Mouse (Mus musculus): Measurements from ENCODE around the gene Akt2.

The Akt2 gene

DNA sequence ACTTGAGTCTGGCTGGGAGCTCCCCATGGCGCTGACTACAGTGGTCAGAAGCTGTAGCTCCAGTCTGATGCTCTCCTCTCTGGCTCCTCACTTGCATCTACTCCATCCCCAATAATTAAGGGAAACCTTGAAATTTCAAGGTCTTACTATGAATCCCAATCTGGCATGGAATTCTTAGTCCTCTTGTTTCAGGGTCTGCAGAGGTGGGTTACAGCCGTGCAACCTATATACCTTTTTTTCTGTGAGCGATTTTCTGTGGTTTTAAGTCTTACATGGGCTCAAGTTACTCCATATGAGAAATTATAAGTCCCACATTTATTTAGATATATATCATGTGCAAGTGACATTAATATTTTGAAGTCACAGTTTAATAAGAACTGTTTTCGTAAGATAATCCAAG, 1.3 kb upstream of the Akt2 start:
- no peak for DNase-seq

DNA sequence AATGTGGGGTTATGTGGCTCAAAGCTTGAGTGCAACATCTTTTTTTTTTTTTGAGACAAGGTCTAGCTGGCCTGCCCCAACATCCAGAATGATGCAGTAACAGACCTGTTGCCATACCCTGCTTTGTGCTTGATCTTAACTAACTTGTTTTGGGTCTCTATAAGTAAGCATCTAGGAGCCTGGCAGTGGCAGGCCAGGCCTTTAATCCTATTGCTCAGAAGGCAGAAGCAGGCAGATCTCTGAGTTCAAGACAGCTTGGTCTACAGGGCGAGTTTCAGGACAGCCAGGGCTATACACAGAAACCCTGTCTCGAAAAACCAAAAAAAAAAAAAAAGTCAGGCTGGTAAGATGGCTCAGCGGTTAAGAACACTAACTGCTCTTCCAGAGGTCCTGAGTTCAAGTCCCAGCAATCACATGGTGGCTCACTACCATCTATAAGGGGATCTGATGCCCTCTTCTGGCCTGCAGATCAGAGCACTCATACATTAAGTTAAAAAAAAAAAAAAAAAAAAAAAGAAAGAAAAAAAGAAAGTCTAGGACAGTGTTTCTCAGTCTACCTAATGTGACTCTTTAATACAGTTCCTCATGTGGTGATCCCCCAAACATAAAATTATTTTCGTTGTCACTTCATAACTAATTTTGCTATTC, 662 bp upstream of the Akt2 start:
- DNase-seq = no peak

DNA sequence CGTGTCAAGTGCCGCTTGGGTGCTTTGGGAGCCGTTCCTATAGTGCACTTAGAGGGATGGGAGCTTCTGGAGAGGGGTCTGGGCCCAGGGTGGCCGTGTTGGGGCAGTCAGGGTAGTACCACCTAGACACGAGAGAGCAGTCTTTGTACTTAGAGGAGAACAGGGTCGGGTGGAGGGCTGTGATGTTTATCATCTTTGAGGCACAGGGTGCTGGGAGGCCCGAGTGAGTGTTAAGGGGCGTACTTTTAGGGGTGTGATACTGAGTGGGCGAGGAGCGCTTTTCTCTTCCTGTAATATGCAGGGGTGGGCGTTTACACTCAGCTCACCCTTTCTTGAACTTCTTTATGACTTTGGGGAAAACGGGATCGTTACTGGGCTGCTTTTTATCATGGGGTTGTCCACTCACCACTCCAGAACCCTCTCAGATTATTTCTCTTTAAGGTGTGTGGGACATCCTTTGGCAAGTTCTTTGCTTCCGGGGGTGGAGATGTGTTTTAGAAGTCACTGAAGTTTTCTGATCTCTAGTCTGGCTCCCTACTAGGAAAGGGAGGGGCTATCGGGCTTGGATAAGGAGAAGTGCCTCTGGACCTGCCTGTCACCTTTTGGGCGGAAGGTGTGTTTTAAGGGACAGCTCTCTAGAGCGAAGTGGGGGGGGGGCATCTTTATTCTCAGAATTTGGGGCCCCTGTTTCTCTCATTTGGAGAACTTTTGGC, 1.0 kb downstream of the Akt2 start:
- DNase-seq = peak; percentile 54

DNA sequence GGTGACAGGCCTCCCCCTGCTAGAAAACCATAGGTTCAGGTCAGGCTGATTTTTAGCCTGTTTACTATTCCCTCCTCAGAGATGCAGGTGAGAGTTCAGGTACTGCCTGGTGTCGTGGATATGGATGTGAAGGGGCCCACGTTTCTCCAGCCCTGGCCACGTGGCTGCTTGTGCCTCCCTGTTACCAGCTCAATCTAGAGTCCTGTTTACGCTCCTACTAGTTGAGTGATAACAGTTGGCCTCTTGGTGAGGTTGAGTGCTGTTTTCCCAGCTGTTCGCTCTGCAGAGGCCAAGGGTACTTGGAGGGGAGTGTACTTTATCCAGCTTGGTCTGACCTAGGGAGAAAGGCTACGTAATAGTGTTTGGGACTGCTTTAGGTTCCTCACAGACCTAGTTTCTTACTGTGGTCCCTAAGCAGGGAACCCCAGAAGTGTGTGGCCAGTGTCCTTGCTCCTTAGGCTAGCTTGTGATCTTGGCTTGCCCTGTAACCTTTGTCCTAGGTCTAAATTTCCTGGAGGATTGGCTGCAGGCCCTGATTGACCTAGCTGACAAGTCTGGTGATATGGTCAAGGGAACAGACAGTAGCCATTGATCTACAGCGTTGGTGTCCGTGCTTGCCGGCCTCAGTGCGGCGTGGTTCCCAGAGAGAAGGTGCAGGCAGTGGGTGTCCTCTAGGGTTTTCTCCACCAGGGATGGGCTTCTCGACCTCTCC, 1.7 kb downstream of the Akt2 start:
- DNase-seq = peak; percentile 52

DNA sequence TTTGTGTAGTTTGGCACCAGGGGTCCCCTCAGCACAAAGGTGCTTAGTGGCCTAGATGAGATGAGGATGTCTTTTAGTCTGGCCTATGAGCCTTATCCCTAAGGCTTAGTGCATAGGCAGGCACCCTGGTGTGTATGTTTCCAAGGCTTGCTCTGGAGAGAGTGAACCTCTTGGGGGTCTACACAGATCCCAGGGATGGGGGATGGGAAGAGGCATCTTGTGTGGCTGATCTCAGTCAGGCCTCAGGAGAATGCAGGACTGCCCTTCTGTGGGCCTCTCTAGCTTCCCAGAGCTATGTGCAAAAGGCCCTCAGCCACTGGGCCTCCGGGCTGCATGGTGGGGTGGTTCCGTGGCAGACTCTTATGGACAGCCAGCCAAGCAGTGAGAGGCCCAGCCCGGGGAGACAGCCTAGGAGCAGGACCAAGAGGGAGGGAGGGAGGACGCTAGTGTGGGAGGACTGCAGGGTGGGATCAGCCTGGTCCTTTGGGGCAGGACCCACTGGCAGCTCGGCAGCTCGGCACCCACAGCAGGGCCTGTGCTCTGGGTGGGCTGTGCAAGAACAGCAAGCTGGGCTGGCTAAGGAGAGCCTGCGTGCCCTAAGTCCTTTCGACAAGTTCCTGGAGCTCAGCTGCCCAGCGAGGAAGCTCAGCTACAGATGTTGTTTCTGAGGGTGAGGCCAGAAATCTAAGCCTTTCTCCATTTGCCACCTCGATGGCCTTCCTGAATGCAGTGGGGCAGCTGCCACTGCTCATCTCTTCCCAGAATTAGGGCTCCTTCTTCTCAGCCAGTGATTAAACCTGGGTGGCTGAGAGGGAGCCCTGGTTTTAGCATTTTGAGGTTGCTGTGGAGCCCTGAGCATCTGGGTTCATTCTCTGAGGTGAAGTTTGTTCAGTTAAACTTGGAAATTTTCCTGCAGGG, 5.5 kb downstream of the Akt2 start:
- peak; percentile 61 for DNase-seq

DNA sequence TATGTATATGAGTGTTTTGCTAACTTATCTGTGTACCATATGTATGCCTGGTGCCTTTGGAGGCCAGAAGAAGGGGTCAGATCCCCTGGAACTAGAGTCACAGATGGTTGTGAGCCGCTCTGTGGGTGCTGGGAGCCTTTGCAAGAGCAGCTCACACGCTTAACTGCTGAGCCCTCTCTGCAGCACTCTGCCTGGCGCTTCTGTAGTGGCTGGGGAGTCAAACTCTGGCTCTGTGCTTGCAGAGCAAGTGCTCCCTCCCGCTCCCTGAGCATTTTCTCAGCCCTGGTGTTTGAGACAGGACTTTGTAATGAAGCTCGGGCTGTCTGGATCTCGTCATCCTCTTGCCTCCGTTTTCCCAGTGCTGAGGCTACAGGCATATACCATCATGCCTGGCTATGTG, 6.7 kb downstream of the Akt2 start:
- no peak for DNase-seq

DNA sequence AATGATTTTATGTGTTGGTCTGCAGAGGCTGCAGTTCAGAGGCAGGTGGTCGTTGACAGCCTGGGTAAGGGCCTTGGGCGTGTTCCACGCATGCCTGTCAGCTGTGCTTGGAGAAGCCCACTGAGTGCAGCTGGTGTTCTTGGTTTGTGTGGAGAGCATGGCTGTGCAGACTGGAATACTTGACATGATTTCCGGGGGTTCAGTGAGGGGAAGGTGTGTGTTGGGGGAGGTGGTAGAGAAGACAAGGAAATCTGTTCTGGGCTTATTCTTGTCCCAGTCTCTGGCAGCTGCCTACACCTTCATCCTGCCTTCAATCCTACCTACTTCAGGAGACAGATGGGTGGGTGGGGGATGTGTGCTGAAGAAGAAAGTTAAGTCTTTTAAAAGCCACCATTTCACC, 10.3 kb downstream of the Akt2 start:
- DNase-seq = no peak

DNA sequence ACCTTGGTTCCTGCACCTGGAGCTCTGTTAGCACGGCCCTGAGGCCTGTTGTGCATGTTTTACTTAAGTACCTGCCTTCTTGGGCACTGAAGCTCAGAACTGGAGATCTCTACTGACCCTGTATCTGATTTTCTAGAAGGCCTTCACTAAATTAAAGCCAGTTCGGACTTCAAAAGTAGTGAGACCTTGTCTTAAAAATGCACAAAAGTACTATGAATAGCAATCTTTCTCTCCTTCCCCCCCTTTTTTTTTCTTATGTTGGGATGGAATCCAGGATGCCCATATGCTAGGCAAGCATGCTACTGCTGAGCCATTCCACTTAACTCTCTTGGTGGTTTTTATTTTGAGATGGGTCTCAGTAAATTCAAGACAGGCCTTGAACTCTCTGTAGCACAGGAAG, 10.8 kb downstream of the Akt2 start:
- no peak for DNase-seq

DNA sequence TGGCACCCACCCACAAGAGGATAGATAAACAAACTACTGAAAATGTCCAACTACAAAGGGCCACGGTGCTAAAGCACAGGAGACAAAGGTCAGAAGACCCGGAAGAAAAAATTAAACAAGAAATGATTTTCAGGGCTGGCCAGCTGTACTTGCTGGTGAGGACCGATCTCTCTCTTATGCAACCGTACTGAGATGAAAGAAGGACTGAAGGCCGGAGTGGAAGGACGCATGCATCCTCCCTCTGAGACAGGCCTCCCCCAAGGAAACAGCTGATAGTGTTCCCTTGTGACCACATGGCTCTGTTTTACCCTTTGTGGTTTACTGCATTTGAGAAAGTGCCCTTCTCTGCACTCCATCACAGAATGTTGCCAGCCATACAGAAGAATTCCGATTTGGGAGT, 11.5 kb downstream of the Akt2 start:
- DNase-seq = no peak

DNA sequence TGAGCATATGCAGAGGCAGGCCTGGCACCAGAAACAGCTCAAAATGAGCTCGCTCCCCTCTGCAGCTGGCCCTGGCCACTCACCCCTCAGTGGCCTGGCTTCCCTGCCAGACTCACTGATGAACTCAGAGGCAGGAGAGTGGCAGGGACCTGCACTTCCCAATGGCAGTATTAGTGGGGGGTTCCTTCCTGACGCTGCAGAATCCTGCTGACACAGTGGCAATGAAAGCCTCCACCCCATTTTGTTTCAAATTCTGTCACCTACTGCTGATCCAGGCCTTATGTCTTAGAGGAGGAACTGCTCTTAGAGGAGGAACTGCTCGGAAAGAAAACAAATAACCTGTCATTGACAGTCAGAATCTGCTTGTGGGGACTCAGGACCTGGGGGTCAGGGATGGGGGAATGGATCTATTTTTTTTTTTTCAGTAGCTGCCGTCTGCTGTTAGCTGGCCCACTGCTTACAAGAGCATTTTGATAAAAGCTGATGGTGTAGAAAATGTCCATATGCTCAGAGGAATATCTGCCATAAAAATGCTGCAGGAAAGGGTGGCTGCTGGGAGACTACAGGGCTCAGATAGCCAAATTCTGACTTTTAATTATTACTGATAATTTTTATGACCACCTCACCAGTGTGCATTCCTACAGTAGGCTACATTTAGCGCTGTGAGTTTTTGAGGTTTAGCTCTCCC, 13.5 kb downstream of the Akt2 start:
- peak; percentile 19 for DNase-seq

DNA sequence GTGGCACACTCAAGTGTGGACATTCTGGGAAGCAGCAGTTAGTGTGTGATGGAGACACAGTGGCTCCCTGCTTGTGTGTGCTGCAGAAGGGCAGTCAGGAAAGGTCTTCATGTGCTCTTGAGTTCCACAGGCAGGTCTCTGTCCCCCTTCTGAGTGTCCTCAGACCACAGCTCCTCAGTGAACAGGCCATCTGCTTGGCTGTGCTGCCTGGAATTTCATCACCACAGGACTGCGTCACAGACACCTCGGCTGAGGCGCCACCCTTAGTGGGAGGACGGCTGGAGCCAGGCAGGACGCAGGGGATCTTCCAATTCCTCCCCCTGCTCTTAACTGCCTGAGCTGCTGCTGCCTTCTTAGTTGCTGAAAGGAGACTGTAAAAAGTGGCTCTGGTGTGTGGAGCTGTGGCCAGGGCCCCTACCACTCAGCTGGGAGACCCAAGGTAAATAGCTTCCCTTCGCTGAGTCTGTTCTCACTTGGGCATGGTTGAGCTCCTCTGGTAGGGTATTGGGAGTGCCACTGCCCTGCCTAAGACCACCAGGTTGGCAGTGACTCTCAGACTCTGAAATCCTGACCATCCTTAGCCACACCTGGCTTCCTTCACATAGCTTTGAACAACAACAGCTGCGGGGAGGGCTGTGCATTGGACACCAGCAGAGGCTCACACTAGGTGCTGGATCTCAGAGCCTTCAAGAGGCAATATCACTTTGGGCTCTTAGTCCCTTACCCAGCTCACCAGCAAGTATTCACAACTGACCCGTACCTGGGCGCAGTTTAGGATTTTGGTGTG, 14.3 kb downstream of the Akt2 start:
- peak; percentile 88 for DNase-seq

DNA sequence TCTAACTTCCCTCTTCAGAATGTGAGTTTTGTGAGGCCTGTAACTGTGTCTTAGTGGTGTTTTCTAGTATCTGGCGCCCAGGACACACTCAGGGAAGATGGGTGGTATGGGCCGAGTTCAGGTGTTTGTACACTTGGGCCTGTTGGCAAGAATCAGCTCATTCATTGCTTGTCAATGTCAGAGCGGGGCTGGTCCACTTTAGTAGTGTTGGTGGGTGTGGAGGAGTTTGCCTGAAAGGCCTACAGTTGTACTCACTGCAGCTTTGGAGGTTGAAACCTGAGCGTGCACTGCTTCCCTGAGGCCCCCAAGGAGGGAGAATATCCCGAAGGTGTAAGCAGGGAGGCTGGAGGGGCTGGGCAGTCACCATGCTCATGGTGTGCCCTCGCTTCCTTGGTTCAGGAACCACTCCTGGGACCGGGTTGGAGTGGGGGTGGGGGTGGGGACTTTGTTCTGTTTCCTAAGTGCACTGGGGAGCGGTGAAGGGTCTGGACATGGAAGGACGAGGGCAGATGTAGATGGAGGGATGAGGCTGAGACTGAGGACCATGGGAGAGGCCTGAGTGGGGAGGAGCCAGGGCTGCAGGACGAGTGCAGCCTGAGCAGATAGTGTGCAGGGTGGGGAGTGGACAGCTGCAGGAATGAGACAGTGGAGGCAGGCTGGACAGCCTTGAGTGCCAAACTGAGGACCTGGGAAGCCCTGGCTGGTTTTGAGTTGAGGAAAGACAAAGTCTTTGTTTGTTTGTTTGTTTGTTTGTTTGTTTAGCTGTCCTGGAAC, 15.3 kb downstream of the Akt2 start:
- DNase-seq = no peak

DNA sequence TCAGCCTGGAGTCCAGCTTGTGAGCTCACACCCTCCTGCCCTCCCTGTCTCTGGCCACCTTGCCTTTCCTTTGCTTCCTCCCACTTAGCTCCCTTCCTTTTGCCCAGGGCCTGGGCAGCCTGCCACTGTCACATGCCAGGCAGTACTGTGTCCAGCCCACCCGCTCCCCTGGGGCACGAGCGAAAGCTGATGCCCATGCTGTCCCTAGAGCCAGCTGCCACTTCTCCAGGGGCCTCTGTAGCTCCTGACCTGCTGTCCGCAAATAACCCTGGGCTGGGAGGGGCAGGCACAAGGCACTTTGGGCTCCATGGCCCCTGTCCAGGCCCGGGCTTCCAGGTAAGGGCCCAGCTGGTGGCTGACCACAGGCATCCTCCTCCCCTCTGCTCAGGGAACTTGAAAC, 16.2 kb downstream of the Akt2 start:
- peak; percentile 71 for DNase-seq

DNA sequence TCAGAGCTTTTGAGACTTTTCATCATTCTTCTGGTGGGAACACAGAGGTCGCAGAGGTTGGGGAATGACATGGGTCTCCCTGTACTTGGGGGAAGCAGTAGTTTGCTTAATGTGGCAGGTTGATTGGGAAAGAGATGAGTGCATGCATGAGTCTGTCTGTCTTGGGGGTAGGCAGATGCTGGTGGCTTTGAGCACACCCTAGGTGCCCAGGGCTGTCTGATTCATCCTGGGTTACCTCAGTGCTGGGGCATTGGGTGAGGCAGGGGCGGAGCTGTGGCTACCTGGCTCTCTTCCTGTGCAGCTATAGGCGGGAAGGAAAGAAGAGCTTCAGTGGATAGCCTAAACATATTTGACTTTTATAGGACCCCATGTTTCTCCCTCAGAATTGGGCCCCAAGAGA, 16.8 kb downstream of the Akt2 start:
- DNase-seq = no peak

DNA sequence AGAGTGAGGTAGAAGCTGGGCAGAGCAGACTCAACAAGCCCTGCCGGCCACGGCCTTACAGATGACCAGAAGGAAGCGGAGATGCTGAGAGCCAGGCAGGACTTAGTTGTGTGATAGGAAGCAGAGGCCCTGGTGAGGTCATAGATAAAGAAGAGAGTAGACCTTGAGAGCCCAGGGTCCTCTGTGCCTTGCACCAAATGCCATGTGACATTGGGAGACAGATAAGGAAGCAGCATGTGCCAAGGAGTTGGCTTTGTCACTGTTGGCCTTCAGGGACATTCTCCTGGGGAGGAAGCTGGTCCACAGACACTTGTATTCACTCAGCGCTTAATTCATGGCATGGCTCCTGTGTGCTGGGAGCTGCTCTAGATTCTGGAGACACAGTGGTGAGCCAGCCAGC, 17.9 kb downstream of the Akt2 start:
- DNase-seq = no peak

DNA sequence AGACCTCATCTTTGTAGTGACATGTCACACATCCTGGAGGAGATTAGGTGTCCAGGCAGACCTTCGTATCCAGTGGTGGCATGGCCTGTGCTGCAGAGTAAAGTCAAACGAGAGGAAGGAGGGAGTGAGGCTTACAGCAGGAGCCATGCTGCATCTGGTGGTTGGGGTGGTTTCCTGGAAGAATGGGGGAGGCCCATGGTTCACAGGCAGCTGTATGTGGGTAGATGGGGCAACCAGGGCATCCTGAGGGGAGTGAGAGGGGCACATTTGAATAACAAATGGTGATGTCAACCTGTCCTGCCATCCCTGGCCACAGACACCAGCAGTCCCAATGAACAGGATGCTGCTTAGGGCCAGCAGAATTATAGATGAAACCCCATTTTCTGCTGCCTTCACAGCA, 18.3 kb downstream of the Akt2 start:
- no peak for DNase-seq

DNA sequence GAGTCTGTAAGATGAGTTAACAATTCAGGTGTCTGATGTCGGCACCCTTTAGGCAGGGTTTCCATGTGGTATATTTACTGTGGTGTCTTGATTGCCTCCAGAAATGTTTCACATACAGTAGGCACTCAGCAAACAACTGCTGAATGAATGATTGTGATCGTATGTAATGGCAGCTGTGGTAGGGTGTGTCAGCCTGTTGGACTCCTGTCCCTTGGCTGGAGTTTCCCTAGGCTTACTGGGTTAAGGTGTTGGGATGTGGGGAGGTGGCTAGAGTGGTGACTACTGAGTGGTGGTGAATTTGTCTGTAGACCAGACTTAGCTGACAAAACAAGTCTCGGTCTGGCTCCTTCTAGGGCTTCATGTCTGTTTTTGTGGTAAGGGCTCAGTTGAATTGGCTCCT, 19.0 kb downstream of the Akt2 start:
- DNase-seq = no peak

DNA sequence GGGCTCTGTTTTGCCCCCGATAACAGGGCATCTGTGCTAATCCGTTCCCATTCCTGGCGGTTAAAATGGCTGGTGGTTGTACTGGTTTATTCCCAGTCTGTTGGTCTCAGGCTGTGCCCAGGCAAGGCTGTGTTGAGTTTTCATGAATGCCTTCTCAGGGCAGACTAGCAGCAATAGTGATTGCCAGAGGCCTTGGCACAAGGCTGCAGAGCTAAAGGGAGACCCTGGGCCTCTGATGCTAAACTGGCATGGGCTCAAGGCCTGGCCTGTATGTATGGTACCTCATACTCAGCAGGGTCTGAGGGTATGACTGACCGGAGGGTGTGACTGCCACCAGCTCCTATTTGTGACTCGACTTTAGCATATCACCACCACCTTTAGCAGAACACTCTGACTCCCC, 19.5 kb downstream of the Akt2 start:
- DNase-seq = no peak

DNA sequence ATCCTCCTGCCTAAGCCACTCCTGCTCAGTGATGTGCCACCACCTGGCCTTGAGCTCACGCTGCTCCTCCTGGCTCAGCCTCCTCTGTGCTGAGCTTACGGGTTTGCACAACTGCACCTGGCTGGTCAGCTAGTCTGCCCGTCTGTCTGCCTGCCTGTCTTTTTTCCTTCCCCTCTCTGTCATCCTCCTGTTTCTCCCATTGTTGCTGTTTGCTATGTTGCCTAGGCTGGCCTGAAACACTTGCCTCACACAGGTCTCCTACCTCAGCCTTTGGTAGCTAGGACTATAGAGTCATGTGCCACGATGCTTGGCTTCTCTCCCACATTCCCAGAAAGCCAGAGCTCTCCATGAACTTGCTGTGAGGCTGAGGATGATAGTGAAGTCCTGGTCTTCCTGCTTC, 21.6 kb downstream of the Akt2 start:
- DNase-seq = no peak

DNA sequence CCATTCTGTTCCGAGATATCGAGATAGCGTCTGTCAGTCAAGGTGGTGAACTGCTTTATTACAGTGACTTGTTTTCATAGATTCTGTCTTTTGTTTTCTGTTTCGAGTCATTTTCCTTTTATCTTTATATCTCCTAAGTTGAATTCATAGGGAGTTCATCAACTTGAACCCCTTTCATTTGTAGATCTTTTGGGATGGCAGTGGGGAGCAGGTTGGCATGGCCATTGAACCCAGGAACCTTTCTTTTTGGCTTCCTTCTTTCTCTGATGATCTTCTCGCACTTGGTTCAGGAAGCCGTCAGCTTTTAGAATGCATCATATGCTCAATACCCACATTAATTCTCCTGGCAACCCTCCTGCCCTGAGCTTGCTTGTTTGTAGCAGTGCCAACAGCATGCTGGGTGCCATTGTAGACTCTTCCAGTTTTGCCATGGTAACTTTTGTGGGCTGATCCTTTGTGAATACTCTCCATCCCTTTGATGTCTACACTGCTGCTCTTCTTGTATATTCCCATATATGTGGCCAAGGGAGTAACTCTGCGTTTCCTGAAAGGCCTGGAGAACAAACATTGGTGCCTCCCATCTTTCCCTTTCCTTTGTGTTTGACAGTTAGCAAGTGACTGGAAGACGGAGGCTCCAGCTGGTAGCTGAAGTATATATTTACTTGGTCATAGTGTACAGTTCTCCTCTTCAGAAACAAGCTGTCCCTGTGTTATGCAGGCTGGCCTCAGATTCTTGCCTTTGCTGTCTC, 22.6 kb downstream of the Akt2 start:
- DNase-seq = no peak
